Mouse (Mus musculus): ENCODE measurements around the gene Pttg1ip.
A peak's percentile ranks its signal among the peaks of the same experiment; 100 is the strongest.

Pttg1ip gene

GRCm38 (mm10) chr10:77581408-77582284 is at the start of gene Pttg1ip:
TSS of gene Pttg1ip (plus strand) at chr10:77581720.
- peak; percentile 94 for DNase-seq (ENCODE audit: low spot score)

GRCm38 (mm10) chr10:77532020-77532413 is 49.5 kb upstream of the Pttg1ip start:
- DNase-seq (ENCODE audit: low spot score), result no peak

- no peak for DNase-seq (ENCODE audit: low spot score)
These were observed 44.8 kb upstream of the Pttg1ip start for GRCm38 (mm10) chr10:77536727-77537126.

GRCm38 (mm10) chr10:77537215-77538209 is 44.0 kb upstream of the Pttg1ip start:
- DNase-seq (ENCODE audit: low spot score), result no peak

- no peak for DNase-seq (ENCODE audit: low spot score)
These were observed 42.1 kb upstream of the Pttg1ip start for GRCm38 (mm10) chr10:77539320-77539945.

- DNase-seq (ENCODE audit: low spot score), result no peak
These were observed 40.9 kb upstream of the Pttg1ip start for GRCm38 (mm10) chr10:77540576-77541102.

GRCm38 (mm10) chr10:77541864-77542666 is 39.5 kb upstream of the Pttg1ip start:
- DNase-seq (ENCODE audit: low spot score), result no peak

- DNase-seq (ENCODE audit: low spot score), result no peak
These were observed 38.3 kb upstream of the Pttg1ip start for GRCm38 (mm10) chr10:77543226-77543625.

- DNase-seq (ENCODE audit: low spot score), result peak; percentile 64
These were observed 36.6 kb upstream of the Pttg1ip start for GRCm38 (mm10) chr10:77544916-77545315.

- no peak for DNase-seq (ENCODE audit: low spot score)
These were observed 32.9 kb upstream of the Pttg1ip start for GRCm38 (mm10) chr10:77548576-77548975.

- no peak for DNase-seq (ENCODE audit: low spot score)
These were observed 30.6 kb upstream of the Pttg1ip start for GRCm38 (mm10) chr10:77550874-77551273.

- DNase-seq (ENCODE audit: low spot score), result no peak
These were observed 29.4 kb upstream of the Pttg1ip start for GRCm38 (mm10) chr10:77552162-77552561.

- no peak for DNase-seq (ENCODE audit: low spot score)
These were observed 28.2 kb upstream of the Pttg1ip start for GRCm38 (mm10) chr10:77553285-77553684.

- no peak for DNase-seq (ENCODE audit: low spot score)
These were observed 26.6 kb upstream of the Pttg1ip start for GRCm38 (mm10) chr10:77554918-77555317.

GRCm38 (mm10) chr10:77556631-77557030 is 24.9 kb upstream of the Pttg1ip start:
- DNase-seq (ENCODE audit: low spot score), result no peak

GRCm38 (mm10) chr10:77557641-77558040 is 23.9 kb upstream of the Pttg1ip start:
- no peak for DNase-seq (ENCODE audit: low spot score)

GRCm38 (mm10) chr10:77560090-77560489 is 21.4 kb upstream of the Pttg1ip start:
- DNase-seq (ENCODE audit: low spot score), result no peak

GRCm38 (mm10) chr10:77560830-77561229 is 20.7 kb upstream of the Pttg1ip start:
- DNase-seq (ENCODE audit: low spot score), result no peak

GRCm38 (mm10) chr10:77561508-77561907 is 20.0 kb upstream of the Pttg1ip start:
- no peak for DNase-seq (ENCODE audit: low spot score)

- no peak for DNase-seq (ENCODE audit: low spot score)
These were observed 16.5 kb upstream of the Pttg1ip start for GRCm38 (mm10) chr10:77565005-77565404.

GRCm38 (mm10) chr10:77566651-77567050 is 14.9 kb upstream of the Pttg1ip start:
- peak; percentile 85 for DNase-seq (ENCODE audit: low spot score)
